Mouse (Mus musculus) lung, embryonic 15.5 days (tissue): ENCODE measurements at regions not wholly inside any gene's neighbourhood (a gene's known extent, or its start where the extent isn't known, plus 50 kb on each side); places are given as distances from the start of the nearest gene placed in this dataset.

Source experiments
- ATAC-seq: fragments of 200-750 bp; cut with Nextera tagmentation; 2 replicates; pipeline ENCODE4 v1.8.0; 2017; ENCODE audit warnings: moderate number of reproducible peaks, borderline replicate concordance; ENCODE audit not compliant: low FRiP score, low TSS enrichment; ENCODE audit errors: extremely low read depth
- H3K27ac ChIP-seq: fragments of 300-500 bp; sonication (generic); 2 replicates; pipeline ENCODE4 v1.5.1; 2015; ENCODE audit warnings: moderate library complexity, mild to moderate bottlenecking, inconsistent platforms
- H3K27me3 ChIP-seq: fragments of 300-500 bp; sonication (generic); 2 replicates; pipeline ENCODE4 v1.6.1; 2015; ENCODE audit warnings: inconsistent platforms
- H3K36me3 ChIP-seq: fragments of 300-500 bp; sonication (generic); 2 replicates; pipeline ENCODE4 v1.6.1; 2015; ENCODE audit warnings: inconsistent platforms
- H3K4me1 ChIP-seq: fragments of 300-500 bp; sonication (generic); 2 replicates; pipeline ENCODE4 v1.6.1; 2015; ENCODE audit warnings: inconsistent platforms
- H3K4me2 ChIP-seq: fragments of 300-500 bp; sonication (generic); 2 replicates; pipeline ENCODE4 v1.6.1; 2015; ENCODE audit warnings: inconsistent platforms, mild to moderate bottlenecking, moderate library complexity
- H3K4me3 ChIP-seq: fragments of 300-500 bp; sonication (generic); 2 replicates; pipeline ENCODE4 v1.5.1; 2015; ENCODE audit warnings: mild to moderate bottlenecking, inconsistent platforms
- H3K9ac ChIP-seq: fragments of 300-500 bp; sonication (generic); 2 replicates; pipeline ENCODE4 v1.6.1; 2015; ENCODE audit warnings: inconsistent platforms
- H3K9me3 ChIP-seq: fragments of 300-500 bp; sonication (generic); 2 replicates; pipeline ENCODE4 v1.6.1; 2016; ENCODE audit warnings: inconsistent platforms
- WGBS: fragments of 180-500 bp; shearing (Covaris S2); methylation state at CpG from one replicate; pipeline ENCODE4 v1.1.7; 2015; 5-methylcytosine and 5-hydroxymethylcytosine counted together

DNA sequence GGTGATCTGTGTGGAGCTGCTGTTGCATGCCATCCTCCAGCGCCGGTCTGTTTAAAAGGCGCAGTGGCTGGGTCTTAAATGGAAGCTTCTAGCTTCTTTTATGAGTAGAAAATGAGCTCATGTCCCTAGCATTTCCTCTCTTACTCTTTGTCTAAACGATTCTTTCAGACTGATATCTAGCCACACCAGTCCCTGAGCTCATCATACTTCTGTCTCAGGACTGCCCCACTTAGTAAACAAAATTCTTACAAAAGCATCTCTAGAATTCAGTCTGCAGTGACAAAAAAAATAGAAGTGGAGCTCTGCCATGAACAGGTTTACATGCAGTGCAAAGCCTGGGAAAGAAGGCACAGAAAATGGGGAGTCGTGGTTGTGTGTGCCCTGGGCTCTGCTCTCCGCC, 150.2 kb upstream of the Ccn2 start:
- no peak for ATAC-seq
- H3K9me3 ChIP-seq = no peaks in the 10 kb centered on the region
- no peak overlapping the region for H3K4me3 ChIP-seq
- H3K27ac ChIP-seq = peak overlapping the region; percentile 35
- no peaks in the 10 kb centered on the region for H3K27me3 ChIP-seq
- 57% methylated on average over 6 of the region's 6 CpGs for WGBS
- no peaks in the 10 kb centered on the region for H3K36me3 ChIP-seq
- H3K4me2 ChIP-seq = no peak overlapping the region
- H3K9ac ChIP-seq = no peak overlapping the region
- H3K4me1 ChIP-seq = peaks cover 34% of the 10 kb centered on the region

- H3K4me1 ChIP-seq = peaks cover 34% of the 10 kb centered on the region
- peak overlapping the region; percentile 52 for H3K27ac ChIP-seq
- H3K9ac ChIP-seq = no peak overlapping the region
- no peak overlapping the region for H3K4me2 ChIP-seq
- 49% methylated on average over 8 of the region's 8 CpGs for WGBS
- no peak overlapping the region for H3K4me3 ChIP-seq
- no peaks in the 10 kb centered on the region for H3K9me3 ChIP-seq
- no peaks in the 10 kb centered on the region for H3K36me3 ChIP-seq
- H3K27me3 ChIP-seq = no peaks in the 10 kb centered on the region
- peak; percentile 58 for ATAC-seq
Observed at GRCm38 (mm10) chr10:24446168-24446567, 149.1 kb upstream of the Ccn2 start.

DNA sequence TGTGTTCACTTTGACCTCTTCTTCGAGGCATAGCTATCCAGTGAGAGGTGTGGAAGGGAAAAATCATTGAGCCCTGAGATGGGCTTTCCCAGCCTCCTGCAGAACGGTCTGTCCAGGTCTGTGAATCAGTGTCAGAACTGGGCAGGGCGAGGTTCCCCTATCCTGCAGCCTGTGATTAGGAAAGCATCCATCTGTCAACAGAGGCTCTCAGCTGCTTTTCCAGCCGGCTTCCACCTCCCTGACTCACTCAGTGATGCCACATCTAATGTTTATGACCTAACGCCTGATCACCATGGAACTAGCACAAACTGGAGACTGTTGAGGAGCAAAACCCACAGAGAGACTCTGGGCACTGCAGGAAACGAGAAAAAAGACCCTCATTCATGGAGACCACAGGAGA, 148.1 kb upstream of the Ccn2 start:
- ATAC-seq = no peak
- WGBS = 34% methylated on average over 6 of the region's 6 CpGs
- Histone ChIP-seq H3K4me2 (no peak overlapping the region), H3K4me3 (no peak overlapping the region), H3K27ac (peak overlapping the region; percentile 77), H3K9me3 (no peaks in the 10 kb centered on the region), H3K27me3 (no peaks in the 10 kb centered on the region), H3K36me3 (no peaks in the 10 kb centered on the region), H3K4me1 (peaks cover 34% of the 10 kb centered on the region), H3K9ac (no peak overlapping the region)

DNA sequence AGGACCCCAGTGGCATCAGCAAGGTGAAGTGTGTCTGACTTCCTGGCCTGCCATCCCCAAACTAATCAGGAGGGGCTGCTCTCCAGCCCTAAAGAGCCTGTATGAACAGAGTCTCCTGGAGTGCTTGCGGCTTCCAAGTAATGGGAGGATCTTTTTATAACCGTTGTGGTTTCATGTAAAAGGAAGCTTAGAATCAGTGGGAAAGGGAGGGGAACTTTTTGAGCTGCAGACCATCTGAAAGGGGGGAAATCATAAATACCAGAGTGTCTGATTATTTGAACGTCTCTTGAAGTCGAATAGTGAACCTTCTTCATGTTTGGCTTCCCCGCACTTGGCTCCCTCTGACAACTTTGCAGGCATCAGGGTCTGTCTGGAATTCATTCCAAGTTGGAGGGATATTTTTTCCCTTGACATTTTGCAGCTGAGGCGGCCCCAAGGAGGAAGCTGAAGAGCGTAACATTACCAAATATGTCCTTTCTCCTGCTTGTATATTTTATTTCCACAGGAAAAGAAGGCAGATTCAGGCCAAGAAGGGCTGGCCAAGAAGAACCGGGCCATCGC, 147.2 kb upstream of the Ccn2 start:
- Histone ChIP-seq H3K4me1 (peaks cover 34% of the 10 kb centered on the region), H3K4me3 (no peak overlapping the region), H3K9ac (no peak overlapping the region), H3K27ac (peak overlapping the region; percentile 77), H3K9me3 (no peaks in the 10 kb centered on the region), H3K36me3 (no peaks in the 10 kb centered on the region), H3K27me3 (no peaks in the 10 kb centered on the region), H3K4me2 (no peak overlapping the region)
- peak; percentile 51; the same call in 1 of the 2 replicates for ATAC-seq
- WGBS = 26% methylated on average over 9 of the region's 9 CpGs

DNA sequence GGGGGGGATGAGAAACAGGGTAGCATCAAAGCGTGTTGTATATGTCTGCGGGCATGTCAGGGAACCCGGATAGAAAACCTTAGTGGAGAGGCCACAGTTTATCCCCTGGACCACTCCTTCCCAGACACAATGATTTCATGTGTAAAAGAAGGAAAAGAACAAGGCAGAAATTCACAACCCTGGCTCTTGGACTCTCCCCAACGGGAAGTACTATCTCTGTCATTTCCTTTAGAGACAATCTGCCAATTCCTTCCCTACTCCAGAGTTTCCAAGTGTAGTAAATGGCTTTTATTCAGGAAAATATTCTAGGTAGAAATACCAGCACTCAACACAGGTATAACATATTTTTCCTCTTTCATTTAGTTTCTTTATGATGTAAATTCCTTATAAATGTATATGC, 141.7 kb upstream of the Ccn2 start:
- peaks cover 2% of the 10 kb centered on the region; the same call in 1 of the 2 replicates for H3K4me1 ChIP-seq
- H3K27ac ChIP-seq = no peak overlapping the region
- whole genome bisulfite sequencing = 71% methylated on average over 4 of the region's 4 CpGs
- no peak overlapping the region for H3K4me2 ChIP-seq
- H3K9ac ChIP-seq = no peak overlapping the region
- no peaks in the 10 kb centered on the region for H3K27me3 ChIP-seq
- no peak overlapping the region for H3K4me3 ChIP-seq
- no peak for ATAC-seq
- no peaks in the 10 kb centered on the region for H3K9me3 ChIP-seq
- no peaks in the 10 kb centered on the region for H3K36me3 ChIP-seq

DNA sequence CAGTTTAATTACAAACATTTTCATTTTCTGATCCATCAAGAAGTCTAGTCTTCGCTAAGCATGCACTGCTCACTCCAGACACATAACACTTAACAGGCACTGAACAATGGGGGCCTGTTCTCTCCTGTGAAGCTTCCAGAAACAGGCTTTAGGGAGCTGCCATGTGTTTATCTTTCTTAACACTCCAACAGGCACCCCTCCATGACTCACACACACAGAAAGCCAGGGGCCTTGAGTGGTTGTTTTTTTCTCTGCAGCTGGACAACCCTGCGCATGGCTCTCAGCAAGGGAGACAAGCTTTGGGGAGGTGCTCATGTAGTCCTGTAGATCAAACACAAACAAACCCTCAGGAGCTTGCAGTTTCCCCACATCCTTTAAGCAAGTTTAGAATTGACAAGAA, 136.6 kb upstream of the Ccn2 start:
- Histone ChIP-seq H3K4me1 (no peaks in the 10 kb centered on the region), H3K4me3 (no peak overlapping the region), H3K9ac (no peak overlapping the region), H3K27me3 (no peaks in the 10 kb centered on the region), H3K4me2 (no peak overlapping the region), H3K36me3 (no peaks in the 10 kb centered on the region), H3K27ac (peak overlapping the region; percentile 31; the same call in 1 of the 2 replicates), H3K9me3 (no peaks in the 10 kb centered on the region)
- peak; percentile 52; the same call in 1 of the 2 replicates for ATAC-seq
- 42% methylated on average over 2 of the region's 2 CpGs for WGBS

DNA sequence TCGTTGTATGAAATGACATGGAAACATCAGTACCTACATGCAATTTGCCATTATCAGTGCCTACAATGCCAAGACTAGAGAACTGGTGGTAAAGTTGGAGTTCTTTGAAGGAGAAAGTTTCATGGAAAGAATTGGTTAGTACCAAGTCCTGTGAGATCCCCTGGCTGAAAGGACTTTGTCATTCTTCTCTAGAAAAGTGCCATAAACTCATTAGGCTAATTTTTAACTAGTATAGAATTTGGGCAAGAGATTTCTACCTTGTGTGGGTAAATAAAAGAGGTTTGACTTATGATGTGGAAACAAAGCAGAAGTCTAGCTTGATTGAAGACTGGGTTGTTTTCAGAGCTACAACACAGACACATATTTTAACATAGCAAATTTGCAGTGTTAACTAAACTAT, 131.4 kb upstream of the Ccn2 start:
- Histone ChIP-seq H3K27ac (no peak overlapping the region), H3K4me1 (no peaks in the 10 kb centered on the region), H3K36me3 (no peaks in the 10 kb centered on the region), H3K27me3 (no peaks in the 10 kb centered on the region), H3K9ac (no peak overlapping the region), H3K9me3 (no peaks in the 10 kb centered on the region), H3K4me2 (no peak overlapping the region), H3K4me3 (no peak overlapping the region)
- no peak for ATAC-seq
- 95% methylated on average over 1 of the region's 1 CpGs for WGBS

DNA sequence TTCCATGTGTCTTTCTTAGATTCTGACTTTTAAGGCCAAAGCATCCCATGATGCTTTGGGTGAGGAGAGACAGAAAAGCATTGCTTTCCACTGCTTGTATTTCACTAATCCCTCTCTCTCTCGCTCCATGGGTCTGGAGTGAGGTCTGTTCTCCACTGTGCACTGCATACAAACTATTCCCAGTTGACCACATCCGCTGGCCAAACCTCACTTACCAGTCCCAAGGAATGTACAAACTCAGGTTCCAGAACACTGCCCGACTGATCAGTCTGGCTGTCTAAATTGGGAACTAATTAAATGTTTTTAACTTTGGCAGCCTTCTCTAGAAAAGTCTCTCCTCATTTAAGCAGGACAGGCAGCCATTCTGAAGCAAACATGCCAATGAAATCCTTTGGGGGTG, 130.9 kb upstream of the Ccn2 start:
- H3K27me3 ChIP-seq = no peaks in the 10 kb centered on the region
- H3K9me3 ChIP-seq = no peaks in the 10 kb centered on the region
- no peak for ATAC-seq
- H3K9ac ChIP-seq = no peak overlapping the region
- H3K36me3 ChIP-seq = no peaks in the 10 kb centered on the region
- no peak overlapping the region for H3K4me3 ChIP-seq
- no peak overlapping the region for H3K4me2 ChIP-seq
- 78% methylated on average over 3 of the region's 3 CpGs for WGBS
- no peaks in the 10 kb centered on the region for H3K4me1 ChIP-seq
- no peak overlapping the region for H3K27ac ChIP-seq

- Histone ChIP-seq H3K27me3 (no peaks in the 10 kb centered on the region), H3K9ac (no peak overlapping the region), H3K4me3 (no peak overlapping the region), H3K9me3 (no peaks in the 10 kb centered on the region), H3K36me3 (no peaks in the 10 kb centered on the region), H3K4me1 (no peaks in the 10 kb centered on the region), H3K27ac (no peak overlapping the region), H3K4me2 (no peak overlapping the region)
- 80% methylated on average over 1 of the region's 1 CpGs for WGBS
- no peak for ATAC-seq
Observed at GRCm38 (mm10) chr10:24469741-24470140, 125.5 kb upstream of the Ccn2 start.

- WGBS = 55% methylated on average over 2 of the region's 2 CpGs
- H3K9me3 ChIP-seq = no peaks in the 10 kb centered on the region
- no peak overlapping the region for H3K4me3 ChIP-seq
- no peak overlapping the region for H3K4me2 ChIP-seq
- ATAC-seq = no peak
- H3K27me3 ChIP-seq = no peaks in the 10 kb centered on the region
- no peaks in the 10 kb centered on the region for H3K4me1 ChIP-seq
- H3K36me3 ChIP-seq = no peaks in the 10 kb centered on the region
- H3K27ac ChIP-seq = no peak overlapping the region
- H3K9ac ChIP-seq = no peak overlapping the region
Observed at GRCm38 (mm10) chr10:24471521-24471920, 123.7 kb upstream of the Ccn2 start.

- Histone ChIP-seq H3K4me2 (no peak overlapping the region), H3K27me3 (no peaks in the 10 kb centered on the region), H3K4me1 (no peaks in the 10 kb centered on the region), H3K9ac (no peak overlapping the region), H3K27ac (no peak overlapping the region), H3K4me3 (no peak overlapping the region), H3K9me3 (no peaks in the 10 kb centered on the region), H3K36me3 (no peaks in the 10 kb centered on the region)
- no peak for ATAC-seq
Observed at GRCm38 (mm10) chr10:24476288-24476687, 119.0 kb upstream of the Ccn2 start.

GRCm38 (mm10) chr10:24478535-24478934, 116.7 kb upstream of the Ccn2 start:
- no peak for ATAC-seq
- H3K36me3 ChIP-seq = no peaks in the 10 kb centered on the region
- no peak overlapping the region for H3K27ac ChIP-seq
- H3K4me3 ChIP-seq = no peak overlapping the region
- peaks cover under 1% of the 10 kb centered on the region for H3K4me1 ChIP-seq
- WGBS = 84% methylated on average over 2 of the region's 2 CpGs
- no peaks in the 10 kb centered on the region for H3K9me3 ChIP-seq
- no peak overlapping the region for H3K9ac ChIP-seq
- no peaks in the 10 kb centered on the region for H3K27me3 ChIP-seq
- H3K4me2 ChIP-seq = no peak overlapping the region

DNA sequence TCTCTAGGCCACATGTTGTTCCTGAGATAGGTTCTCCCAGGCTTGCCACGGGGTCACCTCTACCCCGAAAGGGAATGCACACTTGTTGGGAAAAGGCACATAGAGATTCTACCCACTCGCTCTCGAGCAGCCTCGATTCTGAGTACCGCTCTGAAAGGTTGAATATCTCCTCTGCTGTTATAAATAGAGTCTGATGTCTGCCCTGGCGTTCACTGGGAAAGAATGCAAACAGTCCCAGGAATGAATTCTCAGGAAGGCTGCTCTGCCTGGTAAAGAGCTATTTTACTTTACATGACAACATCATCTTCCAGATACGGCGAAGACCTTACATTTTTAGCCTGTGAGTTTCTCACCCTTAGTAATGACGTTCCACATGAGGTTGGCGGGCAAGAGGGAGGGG, 116.1 kb upstream of the Ccn2 start:
- Histone ChIP-seq H3K27me3 (no peaks in the 10 kb centered on the region), H3K27ac (no peak overlapping the region), H3K9ac (no peak overlapping the region), H3K4me2 (no peak overlapping the region), H3K4me1 (peaks cover 7% of the 10 kb centered on the region), H3K9me3 (no peaks in the 10 kb centered on the region), H3K4me3 (no peak overlapping the region), H3K36me3 (no peaks in the 10 kb centered on the region)
- no peak for ATAC-seq
- 51% methylated on average over 11 of the region's 11 CpGs for WGBS
